Comparison of ENCODE assay signal across 16 mouse cellular contexts in genomic region chr3:68977696-68978095, GRCm38 (mm10).
"Had no signal": no experiment of that assay in that cellular context is flagged by ENCODE, and none has a peak within 500 bp of the region (broad histone marks: within the 10 kb centered on the region; RNA-seq: fewer than 3 reads in every experiment).

No protein-coding gene starts in this region.

- H3K9me3 ChIP-seq: limb, embryonic 13.5 days; midbrain, embryonic 10.5 days; neural tube, embryonic 15.5 days; stomach, embryonic 15.5 days had no signal

- H3K36me3 ChIP-seq: stomach, embryonic 15.5 days had no signal

- H3K4me2 ChIP-seq: limb, embryonic 13.5 days; neural tube, embryonic 15.5 days; stomach, embryonic 15.5 days had no signal

- H3K4me3 ChIP-seq: layer of hippocampus, adult 2 months; limb, embryonic 13.5 days; midbrain, embryonic 10.5 days; myocyte; neural tube, embryonic 15.5 days; stomach, embryonic 15.5 days had no signal

- ATAC-seq: lung, postnatal 0 days had no signal

- H3K27ac ChIP-seq: kidney, postnatal 0 days; layer of hippocampus, adult 2 months; limb, embryonic 13.5 days; liver, embryonic 14.5 days; midbrain, embryonic 10.5 days; neural tube, embryonic 15.5 days; stomach, embryonic 15.5 days had no signal

- H3K9ac ChIP-seq: limb, embryonic 13.5 days; liver, embryonic 14.5 days; neural tube, embryonic 15.5 days; stomach, embryonic 15.5 days had no signal

- H3K4me1 ChIP-seq: neural tube, embryonic 15.5 days had no signal

- H3K27me3 ChIP-seq: limb, embryonic 13.5 days; neural tube, embryonic 15.5 days; stomach, embryonic 15.5 days had no signal

- DNase-seq: kidney, adult 11 months; kidney, adult 9 months; kidney, postnatal 4 days; left cerebral cortex, postnatal 4 days; lung, adult 2 months; lung, postnatal 36 days; midbrain, embryonic 14.5 days had no signal
